Mouse (Mus musculus) kidney, embryonic 14.5 days (tissue): Measurements from ENCODE around the gene Casq1. TPM values are rescaled to one million over a fixed set of nuclear protein-coding genes. Genes with fewer than 3 reads are reported as not detected.

Experiments used
- ATAC-seq: fragments of 200-750 bp; cut with Nextera tagmentation; 2 replicates; pipeline ENCODE4 v1.8.0; 2017; ENCODE audit warnings: moderate number of reproducible peaks, mild to moderate bottlenecking, moderate TSS enrichment, moderate library complexity; ENCODE audit not compliant: low FRiP score, low TSS enrichment
- H3K27ac ChIP-seq: fragments of 300-500 bp; sonication (generic); 2 replicates; pipeline ENCODE4 v1.5.1; 2014; ENCODE audit warnings: low read depth, mild to moderate bottlenecking, low read length, moderate library complexity, mixed read lengths
- H3K27me3 ChIP-seq: fragments of 300-500 bp; sonication (generic); 2 replicates; pipeline ENCODE4 v1.6.1; 2014; ENCODE audit warnings: mild to moderate bottlenecking, low read length; ENCODE audit not compliant: control insufficient read depth, insufficient read depth
- H3K36me3 ChIP-seq: fragments of 300-500 bp; sonication (generic); 2 replicates; pipeline ENCODE4 v1.6.1; 2014; ENCODE audit warnings: low read length, mixed read lengths; ENCODE audit not compliant: control insufficient read depth, insufficient read depth
- H3K4me1 ChIP-seq: fragments of 300-500 bp; sonication (generic); 2 replicates; pipeline ENCODE4 v1.6.1; 2014; ENCODE audit warnings: low read length, mixed read lengths; ENCODE audit not compliant: control insufficient read depth, insufficient read depth
- H3K4me2 ChIP-seq: fragments of 300-500 bp; sonication (generic); replicated peaks from 2 replicates; pipeline ENCODE4 v1.6.1; 2014; ENCODE audit warnings: low read depth, mild to moderate bottlenecking, low read length
- H3K4me3 ChIP-seq: fragments of 300-500 bp; sonication (generic); 2 replicates; pipeline ENCODE4 v1.5.1; 2014; ENCODE audit warnings: mild to moderate bottlenecking, low read length
- H3K9ac ChIP-seq: fragments of 300-500 bp; sonication (generic); 2 replicates; pipeline ENCODE4 v1.6.1; 2014; ENCODE audit warnings: low read depth, mild to moderate bottlenecking, low read length, moderate library complexity
- H3K9me3 ChIP-seq: fragments of 300-500 bp; sonication (generic); 2 replicates; pipeline ENCODE4 v1.6.1; 2016; ENCODE audit warnings: low read length; ENCODE audit not compliant: control insufficient read depth
- WGBS: fragments of 180-500 bp; shearing (Covaris S2); extraction: QIAGEN DNeasy Blood & Tissue Kit; methylation state at CpG from one replicate; pipeline ENCODE4 v1.1.7; 2014; 5-methylcytosine and 5-hydroxymethylcytosine counted together
- polyA plus RNA-seq: library from polyadenylated mRNA; unstranded; fragments of >200 nt; fragmentation: Nextera tagmentation; extraction: Ambion mirVana; gene quantifications from 2 replicates; pipeline ENCODE4 v1.2.1, GENCODE M21; 2014

The Casq1 gene
- polyA plus RNA-seq, 1 experiment from 2014 or later = 3.5 TPM

GRCm38 (mm10) chr1:172194435-172194834, 25.2 kb downstream of the Casq1 start:
- H3K36me3 ChIP-seq = peaks cover 91% of the 10 kb centered on the region
- H3K4me3 ChIP-seq = no peak overlapping the region
- no peaks in the 10 kb centered on the region for H3K4me1 ChIP-seq
- H3K4me2 ChIP-seq = no peak overlapping the region
- H3K9me3 ChIP-seq = no peaks in the 10 kb centered on the region
- no peak overlapping the region for H3K9ac ChIP-seq
- no peak overlapping the region for H3K27ac ChIP-seq
- no peak for ATAC-seq
- H3K27me3 ChIP-seq = no peaks in the 10 kb centered on the region
- 86% methylated on average over 8 of the region's 8 CpGs for WGBS

GRCm38 (mm10) chr1:172192217-172192616, 27.5 kb downstream of the Casq1 start:
- no peak for ATAC-seq
- Histone ChIP-seq H3K4me3 (no peak overlapping the region), H3K4me1 (no peaks in the 10 kb centered on the region), H3K9ac (no peak overlapping the region), H3K9me3 (no peaks in the 10 kb centered on the region), H3K27ac (no peak overlapping the region), H3K27me3 (no peaks in the 10 kb centered on the region), H3K4me2 (no peak overlapping the region), H3K36me3 (peaks cover 90% of the 10 kb centered on the region)
- 89% methylated on average over 3 of the region's 3 CpGs for WGBS

- no peaks in the 10 kb centered on the region for H3K27me3 ChIP-seq
- H3K4me2 ChIP-seq = no peak overlapping the region
- H3K36me3 ChIP-seq = peaks cover 90% of the 10 kb centered on the region
- 86% methylated on average over 2 of the region's 2 CpGs for WGBS
- H3K9me3 ChIP-seq = no peaks in the 10 kb centered on the region
- no peak overlapping the region for H3K27ac ChIP-seq
- no peak overlapping the region for H3K9ac ChIP-seq
- no peaks in the 10 kb centered on the region for H3K4me1 ChIP-seq
- ATAC-seq = no peak
- H3K4me3 ChIP-seq = no peak overlapping the region
Observed at GRCm38 (mm10) chr1:172191578-172191977, 28.1 kb downstream of the Casq1 start.

GRCm38 (mm10) chr1:172188891-172189290, 30.8 kb downstream of the Casq1 start:
- ATAC-seq = peak; percentile 71; the same call in 1 of the 2 replicates
- WGBS = 77% methylated on average over 4 of the region's 4 CpGs
- Histone ChIP-seq H3K36me3 (peaks cover 83% of the 10 kb centered on the region), H3K9ac (no peak overlapping the region), H3K9me3 (no peaks in the 10 kb centered on the region), H3K4me1 (no peaks in the 10 kb centered on the region), H3K4me2 (no peak overlapping the region), H3K4me3 (no peak overlapping the region), H3K27me3 (no peaks in the 10 kb centered on the region), H3K27ac (no peak overlapping the region)

GRCm38 (mm10) chr1:172186401-172187289, 33.0 kb downstream of the Casq1 start:
- no peaks in the 10 kb centered on the region for H3K4me1 ChIP-seq
- no peaks in the 10 kb centered on the region for H3K9me3 ChIP-seq
- no peaks in the 10 kb centered on the region for H3K27me3 ChIP-seq
- H3K36me3 ChIP-seq = peaks cover 78% of the 10 kb centered on the region
- ATAC-seq = no peak
- no peak overlapping the region for H3K27ac ChIP-seq
- H3K4me2 ChIP-seq = no peak overlapping the region
- H3K4me3 ChIP-seq = no peak overlapping the region
- WGBS = 95% methylated on average over 10 of the region's 10 CpGs
- no peak overlapping the region for H3K9ac ChIP-seq

- H3K36me3 ChIP-seq = peaks cover 80% of the 10 kb centered on the region
- H3K9me3 ChIP-seq = no peaks in the 10 kb centered on the region
- no peak overlapping the region for H3K4me2 ChIP-seq
- no peak overlapping the region for H3K27ac ChIP-seq
- no peak overlapping the region for H3K4me3 ChIP-seq
- ATAC-seq = no peak
- H3K27me3 ChIP-seq = no peaks in the 10 kb centered on the region
- no peaks in the 10 kb centered on the region for H3K4me1 ChIP-seq
- no peak overlapping the region for H3K9ac ChIP-seq
Observed at GRCm38 (mm10) chr1:172183915-172184314, 35.8 kb downstream of the Casq1 start.

- H3K27ac ChIP-seq = no peak overlapping the region
- H3K9me3 ChIP-seq = no peaks in the 10 kb centered on the region
- 96% methylated on average over 6 of the region's 6 CpGs for WGBS
- H3K27me3 ChIP-seq = no peaks in the 10 kb centered on the region
- H3K4me2 ChIP-seq = no peak overlapping the region
- no peaks in the 10 kb centered on the region for H3K4me1 ChIP-seq
- H3K9ac ChIP-seq = no peak overlapping the region
- H3K36me3 ChIP-seq = peaks cover 78% of the 10 kb centered on the region
- ATAC-seq = no peak
- H3K4me3 ChIP-seq = no peak overlapping the region
Observed at GRCm38 (mm10) chr1:172183056-172183455, 36.6 kb downstream of the Casq1 start.

- Histone ChIP-seq H3K27me3 (no peaks in the 10 kb centered on the region), H3K4me1 (no peaks in the 10 kb centered on the region), H3K36me3 (peaks cover 77% of the 10 kb centered on the region), H3K4me3 (no peak overlapping the region), H3K4me2 (no peak overlapping the region), H3K9me3 (no peaks in the 10 kb centered on the region), H3K9ac (no peak overlapping the region), H3K27ac (no peak overlapping the region)
- ATAC-seq = no peak
- WGBS = 93% methylated on average over 3 of the region's 3 CpGs
Observed at GRCm38 (mm10) chr1:172181777-172182176, 37.9 kb downstream of the Casq1 start.

GRCm38 (mm10) chr1:172180881-172181280, 38.8 kb downstream of the Casq1 start:
- WGBS = 41% methylated on average over 4 of the region's 4 CpGs
- Histone ChIP-seq H3K9ac (no peak overlapping the region), H3K4me3 (no peak overlapping the region), H3K36me3 (peaks cover 76% of the 10 kb centered on the region), H3K27ac (no peak overlapping the region), H3K27me3 (no peaks in the 10 kb centered on the region), H3K9me3 (no peaks in the 10 kb centered on the region), H3K4me2 (no peak overlapping the region), H3K4me1 (no peaks in the 10 kb centered on the region)
- no peak for ATAC-seq
